7 mouse cellular contexts compared by ENCODE assay signal in genomic region chr15:12549919-12550305, GRCm38 (mm10).
DNase-seq lines count a peak whose midpoint lies in the region; ATAC-seq and TF ChIP-seq lines count a peak whose summit lies in the region.

No protein-coding gene starts in this region.

- 1% methylated on average over 13 of the region's 13 CpGs for WGBS in embryonic facial prominence, embryonic 10.5 days
- 1% methylated on average over 13 of the region's 13 CpGs for WGBS in heart, embryonic 10.5 days
- WGBS in lung, embryonic 16.5 days = under 1% methylated on average over 13 of the region's 13 CpGs
- 2% methylated on average over 13 of the region's 13 CpGs for WGBS in small intestine, adult 2 months

- no peaks in the 10 kb centered on the region for H3K36me3 ChIP-seq in embryonic facial prominence, embryonic 10.5 days (replicated peaks)
- no peaks in the 10 kb centered on the region for H3K36me3 ChIP-seq in heart, embryonic 10.5 days
- H3K36me3 ChIP-seq in lung, embryonic 16.5 days (ENCODE audit: control insufficient read depth, insufficient read depth, low read length) = no peaks in the 10 kb centered on the region
- H3K36me3 ChIP-seq in small intestine, adult 2 months (ENCODE audit: control insufficient read depth, insufficient read depth, low read length) = no peaks in the 10 kb centered on the region

- H3K4me3 ChIP-seq in embryonic facial prominence, embryonic 10.5 days = peak overlapping the region; percentile 67
- H3K4me3 ChIP-seq in heart, embryonic 10.5 days = peak overlapping the region; percentile 62
- H3K4me3 ChIP-seq in lung, embryonic 16.5 days (ENCODE audit: low read length) = peak overlapping the region; percentile 55
- peak overlapping the region; percentile 52 for H3K4me3 ChIP-seq in small intestine, adult 2 months (ENCODE audit: low read depth, low read length)

- peaks cover 52% of the 10 kb centered on the region for H3K4me1 ChIP-seq in embryonic facial prominence, embryonic 10.5 days
- H3K4me1 ChIP-seq in heart, embryonic 10.5 days = peaks cover 43% of the 10 kb centered on the region
- H3K4me1 ChIP-seq in lung, embryonic 16.5 days (replicated peaks; ENCODE audit: control insufficient read depth, insufficient read depth, low read length) = peaks cover 25% of the 10 kb centered on the region
- peaks cover 5% of the 10 kb centered on the region; the same call in 1 of the 2 replicates for H3K4me1 ChIP-seq in small intestine, adult 2 months (ENCODE audit: control insufficient read depth, insufficient read depth, insufficient read length, low read length)

- TF ChIP-seq CTCF in small intestine, adult 2 months (IDR thresholded peaks at IDR 0.05; ENCODE audit: extremely low read depth, insufficient read length, insufficient replicate concordance, low read depth, low read length) = no peak

- H3K4me2 ChIP-seq in lung, embryonic 16.5 days (ENCODE audit: low read depth, low read length) = peak overlapping the region; percentile 75

- TF ChIP-seq POLR2A in small intestine, adult 2 months (IDR thresholded peaks at IDR 0.05; ENCODE audit: low read depth, low read length) = no peak

- H3K27ac ChIP-seq in embryonic facial prominence, embryonic 10.5 days (replicated peaks) = peak overlapping the region; percentile 69
- H3K27ac ChIP-seq in heart, embryonic 10.5 days = peak overlapping the region; percentile 65
- H3K27ac ChIP-seq in lung, embryonic 16.5 days (ENCODE audit: low read length) = peak overlapping the region; percentile 75
- H3K27ac ChIP-seq in small intestine, adult 2 months (ENCODE audit: insufficient read depth, low read depth, low read length) = no peak overlapping the region

- DNase-seq in adrenal gland, postnatal 14 days = peak; percentile 60
- peak; percentile 59 for DNase-seq in embryonic facial prominence, embryonic 10.5 days (ENCODE audit: low spot score)
- DNase-seq in heart, embryonic 10.5 days (ENCODE audit: low spot score) = no peak
- peak; percentile 66 for DNase-seq in kidney, adult 9 months
- no peak for DNase-seq in layer of hippocampus, postnatal 25 days (ENCODE audit: extremely low spot score in 1 of 2, low spot score in 1 of 2)

- H3K27me3 ChIP-seq in embryonic facial prominence, embryonic 10.5 days (replicated peaks; ENCODE audit: low read depth, poor library complexity, severe bottlenecking) = peaks cover 27% of the 10 kb centered on the region
- H3K27me3 ChIP-seq in heart, embryonic 10.5 days (ENCODE audit: insufficient read depth, poor library complexity, severe bottlenecking) = no peaks in the 10 kb centered on the region
- H3K27me3 ChIP-seq in lung, embryonic 16.5 days (ENCODE audit: control insufficient read depth, insufficient read depth, low read depth, low read length) = no peaks in the 10 kb centered on the region
- peaks cover 6% of the 10 kb centered on the region; the same call in 1 of the 2 replicates for H3K27me3 ChIP-seq in small intestine, adult 2 months (ENCODE audit: control insufficient read depth, insufficient read depth, low read length)

- peak; percentile 87 for ATAC-seq in lung, embryonic 16.5 days (ENCODE audit: low read depth)

- H3K9ac ChIP-seq in lung, embryonic 16.5 days (ENCODE audit: low read length) = peak overlapping the region; percentile 67

- no peaks in the 10 kb centered on the region for H3K9me3 ChIP-seq in embryonic facial prominence, embryonic 10.5 days
- no peaks in the 10 kb centered on the region for H3K9me3 ChIP-seq in heart, embryonic 10.5 days
- no peaks in the 10 kb centered on the region for H3K9me3 ChIP-seq in lung, embryonic 16.5 days (ENCODE audit: control insufficient read depth, low read length)

Comparison
In these comparisons a context has a peak if more than half of its experiments do, and no peak if none do; other contexts are left out.
1. DNase-seq: peak in adrenal gland, postnatal 14 days (single experiment), embryonic facial prominence, embryonic 10.5 days (single experiment) and kidney, adult 9 months (single experiment); none in heart, embryonic 10.5 days (single experiment) and layer of hippocampus, postnatal 25 days (0 of 2).
2. Peak in every context shown above with its lines, with median percentiles within 50 percentile points of each other: H3K4me3 ChIP-seq.